Mouse (Mus musculus) layer of hippocampus, adult 9-11 months (tissue): ENCODE measurements around the gene Mrpl24.
A peak's percentile ranks its signal among the peaks of the same experiment; 100 is the strongest.

Experiments
- DNase-seq: peaks from one replicate; pipeline ENCODE4 v3.0.0; 2022

The Mrpl24 gene

DNA sequence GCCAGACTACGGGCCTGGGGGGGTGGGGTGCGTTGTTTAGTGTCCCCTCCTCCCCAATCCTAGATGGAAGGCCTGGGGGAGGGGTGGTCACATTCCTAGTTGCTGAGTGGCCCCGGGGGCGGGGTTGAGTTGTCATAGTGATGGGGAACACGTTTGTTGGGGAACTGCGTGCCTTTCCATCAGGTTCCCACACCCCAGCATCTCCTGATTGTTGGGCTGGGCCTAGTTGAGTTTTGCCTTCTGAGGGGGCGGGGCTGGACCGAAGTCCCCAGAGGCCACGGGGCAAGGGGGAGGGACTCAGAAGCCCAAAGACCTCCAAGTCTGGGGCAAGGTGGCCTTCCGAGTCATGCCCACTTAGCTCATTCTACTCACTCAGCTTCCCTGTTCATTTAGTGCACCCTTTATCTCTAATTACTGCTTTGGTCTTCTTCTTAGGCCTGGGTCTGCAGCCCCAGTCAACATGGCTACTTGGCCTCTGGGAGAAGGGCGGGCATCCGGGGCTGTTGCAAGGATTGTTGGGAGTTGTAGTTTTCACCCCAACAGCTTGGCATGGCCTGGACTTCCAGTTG, 8.6 kb upstream of the Mrpl24 start:
- DNase-seq, result peak; percentile 83

DNA sequence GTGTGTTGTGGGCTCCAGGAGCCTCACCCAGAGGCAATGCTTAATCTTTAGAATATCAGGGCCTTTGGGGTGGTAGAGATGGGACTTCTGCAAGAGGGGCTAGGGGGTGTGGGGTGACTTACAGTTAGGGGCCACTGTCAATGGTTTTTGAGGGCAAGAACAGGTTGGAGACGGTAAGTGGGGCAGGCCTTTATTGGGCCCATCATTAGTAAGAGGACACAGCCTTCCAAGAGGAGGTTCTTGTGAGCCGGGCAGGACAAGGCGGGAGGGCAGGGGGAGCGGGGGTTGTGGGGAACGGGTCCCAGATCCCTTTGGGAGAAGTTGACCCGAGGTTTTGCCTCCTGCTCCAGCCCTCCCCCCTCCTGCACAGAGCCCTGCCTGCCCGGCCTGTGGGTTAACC, 5.8 kb upstream of the Mrpl24 start:
- DNase-seq, result no peak

GRCm38 (mm10) chr3:87913891-87914290, 5.4 kb upstream of the Mrpl24 start:
- no peak for DNase-seq

DNA sequence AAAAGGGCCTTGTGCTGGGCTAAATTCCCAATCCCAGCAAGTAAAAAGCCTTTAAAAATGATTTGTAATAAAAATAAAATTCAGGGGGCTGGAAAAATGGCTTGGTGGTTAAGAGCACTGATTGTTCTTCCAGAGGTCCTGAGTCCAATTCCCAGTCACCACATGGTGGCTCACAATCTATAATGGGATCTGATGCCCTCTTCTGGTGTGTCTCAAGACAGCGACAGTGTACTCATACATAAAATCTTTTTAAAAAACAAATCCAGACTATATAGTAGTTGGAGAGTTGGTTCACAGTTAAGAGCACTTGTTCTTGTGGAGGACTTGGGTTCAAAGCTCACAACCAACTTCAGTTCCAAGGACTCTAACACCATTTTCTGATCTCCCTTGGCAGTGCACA, 2.3 kb upstream of the Mrpl24 start:
- DNase-seq, result no peak

- no peak for DNase-seq
These were observed 755 bp upstream of the Mrpl24 start for GRCm38 (mm10) chr3:87918551-87918950.

- no peak for DNase-seq
These were observed 1.1 kb downstream of the Mrpl24 start for GRCm38 (mm10) chr3:87920270-87920943.

- no peak for DNase-seq
These were observed 5.7 kb downstream of the Mrpl24 start for GRCm38 (mm10) chr3:87924996-87925395.

- no peak for DNase-seq
These were observed 8.1 kb downstream of the Mrpl24 start for GRCm38 (mm10) chr3:87927452-87927851.

DNA sequence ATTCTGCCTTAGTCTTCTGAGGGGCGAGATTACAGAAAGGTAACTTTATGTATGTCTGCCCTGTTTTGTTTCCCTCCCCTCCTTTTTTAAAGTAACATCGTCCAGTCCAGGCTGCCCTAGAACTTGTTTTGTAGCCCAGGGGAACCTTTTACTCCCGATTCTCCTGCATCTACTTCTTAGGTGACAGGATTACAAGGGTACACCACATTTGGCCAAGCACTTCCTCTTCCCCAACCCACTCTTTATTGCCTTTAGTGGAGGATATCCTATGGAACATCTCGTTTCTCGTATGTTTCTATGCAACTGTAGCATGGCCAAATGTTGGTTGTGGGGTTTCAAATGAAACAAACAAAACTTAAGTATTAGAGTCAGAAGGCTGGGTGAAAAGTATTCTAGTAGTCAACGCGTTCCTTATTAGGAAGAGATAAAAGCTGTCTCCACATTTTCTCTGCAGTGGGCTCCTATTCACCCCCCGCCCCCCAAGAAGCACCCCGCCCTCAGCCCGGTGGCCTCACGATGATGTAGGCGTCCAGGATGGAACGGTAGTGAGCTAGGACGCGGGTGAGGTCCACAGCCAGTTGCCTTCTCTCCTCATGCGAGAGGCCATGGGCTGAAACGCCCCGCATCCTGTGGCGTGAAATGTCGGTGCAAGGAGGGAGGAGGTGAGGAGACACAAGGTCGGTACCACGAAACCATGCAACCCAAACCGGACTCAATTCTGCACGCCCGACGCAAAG, 10.2 kb downstream of the Mrpl24 start:
- no peak for DNase-seq

DNA sequence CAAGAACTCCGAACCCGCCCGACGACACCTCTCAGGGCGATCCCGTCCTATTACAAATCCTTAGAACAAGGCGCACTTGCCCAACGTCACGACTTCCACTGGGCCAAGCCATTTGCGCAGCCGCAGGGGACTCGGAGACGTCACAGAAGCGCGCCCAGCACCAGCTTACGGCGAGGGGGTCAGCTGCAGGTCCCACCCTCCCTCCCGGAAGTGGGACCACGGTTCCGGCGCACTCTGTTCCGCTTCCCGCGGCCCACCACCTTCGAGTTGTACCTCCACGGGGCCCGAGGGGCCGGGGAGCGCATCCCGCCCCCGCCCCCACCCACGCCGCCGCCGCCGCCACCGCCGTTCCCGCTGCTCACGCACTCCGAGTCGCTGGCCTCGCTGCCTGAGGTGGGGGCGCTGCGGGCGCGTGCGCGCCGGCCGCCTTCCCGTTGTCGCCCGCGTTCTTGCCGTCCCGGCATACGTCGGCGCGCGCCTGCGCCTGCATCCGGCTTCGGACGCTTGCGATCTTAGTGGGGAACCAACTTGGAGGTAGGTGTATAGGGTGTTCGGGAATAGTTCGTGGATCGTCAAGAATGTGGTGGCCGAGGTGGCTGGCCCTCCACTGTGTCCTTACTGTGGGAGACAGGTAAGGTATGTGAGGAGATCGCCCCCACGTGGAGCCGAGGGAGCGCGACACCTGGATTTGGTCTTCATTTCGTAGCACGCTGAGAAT, 10.9 kb downstream of the Mrpl24 start, which contains the start of the genes Isg20l2 and Rrnad1:
TSS of gene Isg20l2 (plus strand) at position 237 of the 718 bp plus-strand sequence.
TSS of gene Rrnad1 (minus strand) at position 640 of the 718 bp plus-strand sequence.
- peak; percentile 97 for DNase-seq

- no peak for DNase-seq
These were observed 14.7 kb downstream of the Mrpl24 start for GRCm38 (mm10) chr3:87934026-87934425.

GRCm38 (mm10) chr3:87934501-87934900, 15.2 kb downstream of the Mrpl24 start:
- DNase-seq, result no peak

DNA sequence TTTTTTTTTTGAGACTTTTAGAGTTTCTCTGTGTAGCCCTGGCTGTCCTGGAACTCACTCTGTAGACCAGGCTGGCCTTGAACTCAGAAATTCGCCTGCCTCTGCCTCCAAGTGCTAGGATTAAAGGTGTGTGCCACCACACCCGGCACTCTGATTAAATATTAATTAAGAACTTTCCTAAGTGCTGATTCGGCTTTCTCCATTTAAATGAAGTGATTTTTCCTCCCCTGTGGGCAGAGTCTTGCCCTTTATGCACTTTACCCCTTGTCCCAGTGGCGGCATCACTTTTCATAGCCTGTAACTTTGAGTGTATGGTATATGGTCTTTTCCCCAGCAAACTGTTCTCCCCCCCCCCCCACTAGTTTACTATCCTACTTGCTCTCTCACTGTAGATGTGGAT, 15.9 kb downstream of the Mrpl24 start:
- DNase-seq, result no peak

- DNase-seq, result peak; percentile 50
These were observed 16.5 kb downstream of the Mrpl24 start for GRCm38 (mm10) chr3:87935776-87936175.

DNA sequence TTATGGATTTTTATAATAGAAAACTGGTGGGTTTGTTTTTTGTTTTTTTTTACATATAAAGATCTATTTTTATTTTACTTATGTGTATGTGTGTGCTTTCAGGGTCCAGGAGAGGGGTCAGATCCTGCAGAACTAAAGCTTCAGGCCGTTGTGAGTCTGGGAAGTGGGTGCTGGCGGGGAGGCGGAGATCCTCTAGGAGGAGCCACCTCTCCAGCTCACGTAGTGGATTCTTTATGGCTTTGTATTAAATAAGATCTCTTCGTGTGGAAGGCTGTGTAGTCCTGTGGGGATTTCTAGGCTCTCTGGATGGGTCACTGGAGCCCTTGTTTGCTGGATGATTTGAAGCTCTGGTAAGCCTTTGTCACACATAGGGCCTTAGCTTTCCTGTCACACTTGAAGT, 21.3 kb downstream of the Mrpl24 start:
- no peak for DNase-seq

DNA sequence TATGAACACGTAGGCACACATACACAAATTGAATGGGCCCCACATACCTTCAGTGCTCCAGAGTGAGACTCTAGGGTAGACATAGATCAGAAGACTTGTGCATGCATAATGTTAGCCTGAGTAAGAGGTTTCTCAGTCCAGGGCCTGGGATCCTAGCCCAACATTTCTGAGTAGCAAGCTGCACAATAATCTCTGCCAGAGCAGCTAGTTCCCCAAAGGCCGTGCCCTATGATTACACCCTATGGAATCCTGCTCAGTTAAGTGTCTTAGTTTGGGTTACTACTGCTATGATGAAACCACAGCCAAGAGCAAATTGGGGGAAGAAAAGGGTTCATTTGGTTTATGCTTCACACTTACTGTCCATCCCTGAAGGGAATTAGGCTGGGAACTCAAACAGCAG, 23.2 kb downstream of the Mrpl24 start:
- no peak for DNase-seq

GRCm38 (mm10) chr3:87943586-87943985, 24.3 kb downstream of the Mrpl24 start:
- DNase-seq, result no peak

DNA sequence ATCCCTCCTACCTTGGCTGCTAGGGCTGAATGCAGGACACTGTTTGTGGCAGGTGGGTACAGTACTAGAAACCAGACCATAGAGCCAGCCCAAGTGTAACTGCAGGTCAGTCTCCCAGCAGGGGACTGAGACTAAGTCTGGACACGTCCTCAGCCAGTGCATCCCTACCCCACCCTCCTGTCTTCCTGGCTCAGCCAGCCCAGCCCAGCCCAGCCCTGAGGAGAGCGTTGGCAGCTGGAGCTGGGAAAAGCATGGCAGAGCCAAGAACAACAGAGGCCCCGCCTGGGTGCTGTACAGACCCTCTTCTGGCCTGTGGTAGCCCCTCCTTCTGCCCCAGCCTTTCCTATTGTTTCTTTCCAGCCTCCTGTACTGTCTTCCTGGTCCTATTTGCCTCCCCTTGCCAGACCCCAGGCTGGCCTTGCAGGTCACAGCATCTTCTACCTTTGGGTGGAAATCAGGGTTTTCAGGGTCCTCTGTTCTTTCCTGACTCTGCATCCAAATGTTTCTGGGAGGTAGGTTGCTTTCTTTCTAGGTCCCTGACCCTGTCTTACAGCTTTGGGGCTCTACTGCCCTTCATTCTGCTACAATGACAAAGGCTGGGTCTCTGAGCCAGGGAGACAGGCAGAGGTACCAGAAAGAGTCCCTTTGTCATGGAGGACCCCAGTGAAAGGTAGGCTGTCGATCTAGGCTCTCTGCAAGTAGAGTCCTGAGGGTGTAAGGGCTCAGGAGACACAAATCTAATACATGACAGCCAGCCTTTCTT, 25.7 kb downstream of the Mrpl24 start:
- DNase-seq, result no peak

DNA sequence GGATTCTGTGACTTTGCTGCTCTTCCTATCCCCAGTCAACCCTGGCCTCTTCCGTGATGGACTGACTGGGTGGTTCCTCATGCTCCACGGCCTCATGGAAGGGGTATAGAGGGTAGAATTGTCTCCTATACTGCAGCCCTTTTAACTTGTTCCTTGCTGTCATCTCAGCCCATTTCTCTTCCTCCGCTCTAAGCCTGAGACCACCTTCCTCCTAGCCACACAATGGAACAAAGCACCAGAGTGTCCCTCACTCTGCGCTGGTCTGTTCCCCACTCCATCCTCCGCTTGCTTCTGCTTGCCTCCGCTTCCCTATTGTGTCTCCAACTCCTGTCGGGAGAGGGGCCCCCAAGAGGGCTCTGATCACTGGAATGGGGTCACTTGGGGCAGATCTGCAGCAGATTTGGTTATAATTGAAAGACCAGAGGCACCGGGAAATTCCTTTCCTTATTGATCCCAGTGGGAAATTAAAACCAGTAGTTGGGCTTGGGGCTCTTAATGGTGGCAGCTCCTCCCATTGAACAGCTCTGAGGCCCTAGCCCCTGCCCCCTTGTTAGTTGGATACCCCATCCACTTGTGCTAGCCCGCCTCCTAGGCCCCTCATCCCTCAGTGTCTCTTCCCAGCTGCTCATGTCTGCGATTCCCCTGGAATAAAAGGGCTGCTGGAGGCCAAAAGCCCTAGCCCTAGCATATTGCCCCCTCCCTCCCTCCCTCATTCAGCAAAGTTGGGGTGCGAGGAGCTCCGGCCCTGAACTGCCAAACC, 26.7 kb downstream of the Mrpl24 start:
- no peak for DNase-seq

- no peak for DNase-seq
These were observed 27.2 kb downstream of the Mrpl24 start for GRCm38 (mm10) chr3:87946541-87946860.

- DNase-seq, result no peak
These were observed 27.9 kb downstream of the Mrpl24 start for GRCm38 (mm10) chr3:87947056-87947810.
